Mouse (Mus musculus) frontal cortex, adult (tissue): Measurements from ENCODE around the gene Arhgef1.

Experiments used
- ATAC-seq: cut with Nextera tagmentation; 2 replicates; pipeline ENCODE4 v1.9.2; 2017; ENCODE audit warnings: mild to moderate bottlenecking, moderate library complexity, mixed read lengths; ENCODE audit not compliant: low TSS enrichment

Arhgef1 gene

DNA sequence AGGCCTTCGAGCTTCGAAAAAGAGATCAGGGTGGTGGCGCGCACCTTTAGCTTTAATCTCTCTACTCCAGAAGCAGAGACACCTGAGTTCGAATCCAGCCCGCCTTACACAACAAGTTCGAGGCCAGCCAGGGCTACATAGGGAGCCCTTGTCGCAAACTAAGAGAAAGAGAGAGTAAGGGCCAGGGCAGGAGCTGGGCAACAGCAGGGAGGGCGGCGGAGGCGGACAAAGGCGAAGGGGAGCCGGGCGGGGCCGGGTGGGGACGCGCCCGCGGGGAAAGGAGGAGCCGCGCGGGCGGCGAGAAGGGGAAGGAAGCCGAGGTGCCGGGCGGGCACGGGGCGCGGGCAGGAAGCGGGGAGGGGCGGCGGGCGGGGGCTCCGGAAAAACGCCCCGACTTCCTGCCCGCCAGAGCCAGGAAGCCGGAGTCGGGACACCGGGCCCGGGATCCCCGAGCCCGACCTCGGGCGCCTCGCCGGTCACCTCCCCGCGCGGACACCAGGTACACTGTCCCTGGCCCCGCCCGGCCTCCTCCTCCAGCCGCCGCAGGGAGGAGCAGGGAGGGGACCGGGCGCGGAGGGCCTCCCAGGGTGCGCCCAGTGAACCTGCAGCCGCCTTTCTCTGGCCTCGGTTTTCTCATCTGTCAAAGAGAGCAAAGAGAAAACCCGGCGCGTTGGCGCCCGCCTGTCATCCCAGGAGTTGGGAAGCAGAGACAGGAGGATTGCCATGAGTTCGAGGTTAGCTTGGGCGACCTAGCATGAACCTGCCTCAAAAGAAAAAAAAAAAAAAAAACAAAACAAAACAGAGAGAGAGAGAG, at the start of gene Arhgef1:
Gene Arhgef1, plus strand, starts transcription at position 283 of the 814 bp plus-strand sequence.
- ATAC-seq, result no peak

DNA sequence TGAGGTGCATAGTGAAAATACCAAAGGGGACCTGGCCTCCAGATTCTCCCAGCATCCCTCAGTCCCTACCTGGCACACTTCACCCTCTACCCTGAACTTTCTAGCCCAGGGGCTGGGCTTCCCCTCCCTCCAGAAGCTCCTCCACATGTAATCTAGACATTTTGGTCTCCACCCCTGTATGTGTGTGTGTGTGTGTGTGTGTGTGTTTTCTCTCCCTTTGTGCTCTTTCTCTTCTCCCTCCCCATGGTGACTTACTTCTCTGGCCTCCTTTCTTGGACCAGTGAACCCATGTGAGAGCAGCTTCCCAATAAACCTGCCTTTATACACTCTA, 49.5 kb upstream of the Arhgef1 start:
- no peak for ATAC-seq

GRCm38 (mm10) chr7:24853695-24854094, 49.0 kb upstream of the Arhgef1 start:
- ATAC-seq, result no peak

DNA sequence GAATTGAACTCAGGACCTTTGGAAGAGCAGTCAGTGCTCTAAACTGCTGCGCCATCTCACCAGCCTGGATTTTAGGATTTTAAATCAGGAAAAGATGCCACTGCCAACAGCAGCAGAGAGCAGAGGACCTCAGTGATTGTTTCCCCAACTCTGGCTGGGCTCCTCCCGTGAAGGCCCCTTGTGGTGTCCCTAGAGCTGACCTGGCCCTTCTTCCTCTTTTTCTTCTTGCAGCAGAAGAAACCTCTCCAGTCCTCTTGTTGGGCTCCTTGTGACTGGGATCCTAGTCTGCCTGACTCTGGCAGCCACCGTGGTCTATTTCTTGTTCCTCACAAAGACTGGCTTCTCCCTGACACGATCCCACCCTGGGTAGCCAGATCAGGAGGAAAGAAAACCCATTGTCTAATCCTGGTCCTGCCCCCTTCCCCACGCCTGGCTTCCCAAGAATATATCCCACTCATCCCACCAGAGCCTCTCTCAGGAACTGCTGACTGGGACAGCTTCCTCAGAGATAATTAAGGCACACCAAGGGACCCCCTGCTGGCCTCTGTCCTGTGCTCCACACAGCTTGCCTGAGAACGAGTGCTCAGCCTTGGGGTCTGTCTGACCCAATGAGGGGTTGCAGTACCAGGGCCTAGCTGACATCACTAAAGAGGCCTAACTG, 46.1 kb upstream of the Arhgef1 start:
- no peak for ATAC-seq

DNA sequence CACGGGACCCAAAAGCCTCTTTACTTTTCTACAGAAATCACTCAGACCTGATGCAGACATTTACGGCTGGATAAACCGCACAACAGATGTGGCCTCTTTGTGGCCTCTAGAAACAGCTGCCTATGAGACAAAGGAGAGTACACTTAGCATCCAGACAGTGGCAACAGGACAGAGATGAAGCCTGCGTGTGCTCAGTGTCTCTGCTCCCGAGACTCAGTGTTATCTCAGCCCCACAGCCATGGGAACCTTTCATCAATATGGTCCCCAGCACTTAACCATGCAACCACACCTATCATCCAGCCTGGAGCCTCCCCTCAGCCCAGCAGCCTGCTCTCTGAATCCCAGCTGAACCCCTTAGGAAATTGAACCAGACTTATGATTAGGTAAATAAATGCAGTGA, 43.5 kb upstream of the Arhgef1 start:
- no peak for ATAC-seq

DNA sequence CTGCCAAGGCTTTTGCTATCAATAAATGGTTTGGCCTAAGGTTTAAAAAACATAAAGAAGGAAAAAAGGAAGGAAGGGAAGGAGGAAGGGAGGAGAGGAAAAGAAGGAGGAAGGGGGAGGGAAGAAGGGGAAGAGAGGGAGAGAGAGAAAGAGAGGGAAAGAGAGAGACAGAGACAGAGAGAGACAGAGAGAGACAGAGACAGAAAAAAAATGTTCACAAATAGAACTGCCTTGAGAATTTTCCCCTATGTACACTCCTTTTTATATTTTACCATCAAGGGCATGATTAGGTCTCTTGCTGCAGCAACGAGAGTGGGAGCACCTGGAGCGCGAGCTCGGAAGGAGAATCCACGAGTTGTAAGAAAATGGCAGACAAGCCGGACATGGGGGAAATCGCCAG, 40.8 kb upstream of the Arhgef1 start, which contains the start of gene Gm9844:
Gene Gm9844, plus strand, starts transcription at position 301 of the 400 bp plus-strand sequence.
- no peak for ATAC-seq

DNA sequence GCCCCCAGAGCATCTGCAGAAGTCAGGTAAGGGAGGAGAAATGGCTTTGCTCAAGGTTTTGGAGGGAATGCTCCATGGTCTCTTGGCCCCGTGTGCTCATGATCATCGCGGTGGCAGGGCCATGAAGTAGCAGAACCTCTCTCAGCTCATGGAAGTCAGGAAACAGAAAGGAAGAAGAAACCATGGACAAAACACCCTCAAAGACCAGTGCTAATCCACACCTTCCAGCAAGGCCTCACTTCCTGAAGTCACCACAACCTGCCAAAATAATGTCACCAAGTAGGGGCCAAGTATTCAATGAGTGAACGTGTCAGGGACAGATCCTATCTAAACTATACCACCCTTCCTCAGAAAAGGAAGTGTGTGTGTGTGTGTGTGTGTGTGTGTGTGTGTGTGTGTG, 39.9 kb upstream of the Arhgef1 start:
- no peak for ATAC-seq

GRCm38 (mm10) chr7:24864156-24864555, 38.6 kb upstream of the Arhgef1 start:
- no peak for ATAC-seq

- ATAC-seq, result no peak
Observed at GRCm38 (mm10) chr7:24869080-24869479, 33.6 kb upstream of the Arhgef1 start.

GRCm38 (mm10) chr7:24869532-24870165, 33.1 kb upstream of the Arhgef1 start, which contains the start of the genes Lypd4 and Dmrtc2:
TSS of gene Lypd4 (minus strand) at chr7:24869941.
TSS of gene Dmrtc2 (plus strand) at chr7:24870057.
- no peak for ATAC-seq

DNA sequence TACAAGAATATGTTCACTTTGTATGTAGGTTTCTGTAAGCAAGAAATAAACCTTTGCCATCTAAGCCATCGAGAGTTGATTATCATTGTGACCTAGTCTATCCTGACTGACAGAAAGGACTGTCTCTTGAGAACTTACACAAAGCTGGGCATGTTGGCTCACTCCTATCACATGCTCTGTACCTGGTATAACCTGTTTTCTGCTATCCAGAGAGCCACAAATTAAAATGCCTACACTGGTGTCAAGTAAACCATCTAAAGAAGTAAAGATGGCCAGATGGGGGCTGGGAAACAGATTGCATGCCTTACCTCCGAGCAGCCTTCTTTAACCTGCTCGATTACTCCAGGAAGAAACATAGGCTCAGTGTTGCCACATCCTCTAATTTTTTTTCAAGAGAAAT, 25.1 kb upstream of the Arhgef1 start:
- ATAC-seq, result no peak

- no peak for ATAC-seq
Observed at GRCm38 (mm10) chr7:24879620-24880019, 23.1 kb upstream of the Arhgef1 start.

GRCm38 (mm10) chr7:24882416-24883199, 20.1 kb upstream of the Arhgef1 start:
- no peak for ATAC-seq

- ATAC-seq, result peak; percentile 92
Observed at GRCm38 (mm10) chr7:24883896-24884692, 18.6 kb upstream of the Arhgef1 start, which contains the start of gene Rps19. TSS of gene Rps19 (plus strand) at chr7:24884371.

- peak; percentile 0; the same call in 1 of the 2 replicates for ATAC-seq
Observed at GRCm38 (mm10) chr7:24884693-24885291, 17.9 kb upstream of the Arhgef1 start.

- ATAC-seq, result no peak
Observed at GRCm38 (mm10) chr7:24885468-24886307, 17.0 kb upstream of the Arhgef1 start.

DNA sequence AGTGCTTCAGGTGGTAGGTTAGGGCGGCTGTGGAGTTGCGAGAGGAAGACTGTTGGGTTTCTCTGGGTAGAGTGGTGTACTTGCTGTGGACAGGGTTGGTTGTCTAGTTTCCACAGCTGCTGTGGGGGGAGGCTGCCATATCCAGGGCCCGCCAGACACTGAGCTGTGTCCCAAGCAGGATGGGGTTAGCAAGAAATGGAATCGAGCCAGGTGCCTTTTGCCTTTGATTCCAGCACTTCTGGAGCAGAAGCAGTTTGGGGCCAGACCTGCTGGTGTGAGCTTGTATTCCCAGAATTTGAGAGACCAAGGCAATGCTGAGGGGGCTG, 16.4 kb upstream of the Arhgef1 start:
- no peak for ATAC-seq

DNA sequence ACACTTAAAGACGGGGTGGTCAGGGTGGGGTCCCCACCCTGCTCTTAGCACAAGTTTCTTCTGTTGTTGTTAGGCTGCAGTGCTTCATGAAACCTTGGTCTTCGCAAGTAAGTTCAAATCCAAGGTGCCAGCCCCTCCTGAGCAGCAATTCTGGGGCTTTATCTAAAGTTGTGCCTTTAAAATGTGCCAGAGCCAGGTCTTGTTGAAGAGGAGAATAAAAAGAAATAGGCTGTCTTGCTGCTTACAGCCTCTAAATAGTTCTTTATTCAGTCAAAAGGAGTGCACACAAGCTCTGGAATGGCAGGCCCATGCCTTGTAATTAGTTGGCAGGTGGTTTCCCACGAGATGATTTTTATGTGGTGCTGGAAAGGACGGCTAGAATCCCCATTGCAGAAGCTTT, 15.6 kb upstream of the Arhgef1 start:
- ATAC-seq, result no peak

DNA sequence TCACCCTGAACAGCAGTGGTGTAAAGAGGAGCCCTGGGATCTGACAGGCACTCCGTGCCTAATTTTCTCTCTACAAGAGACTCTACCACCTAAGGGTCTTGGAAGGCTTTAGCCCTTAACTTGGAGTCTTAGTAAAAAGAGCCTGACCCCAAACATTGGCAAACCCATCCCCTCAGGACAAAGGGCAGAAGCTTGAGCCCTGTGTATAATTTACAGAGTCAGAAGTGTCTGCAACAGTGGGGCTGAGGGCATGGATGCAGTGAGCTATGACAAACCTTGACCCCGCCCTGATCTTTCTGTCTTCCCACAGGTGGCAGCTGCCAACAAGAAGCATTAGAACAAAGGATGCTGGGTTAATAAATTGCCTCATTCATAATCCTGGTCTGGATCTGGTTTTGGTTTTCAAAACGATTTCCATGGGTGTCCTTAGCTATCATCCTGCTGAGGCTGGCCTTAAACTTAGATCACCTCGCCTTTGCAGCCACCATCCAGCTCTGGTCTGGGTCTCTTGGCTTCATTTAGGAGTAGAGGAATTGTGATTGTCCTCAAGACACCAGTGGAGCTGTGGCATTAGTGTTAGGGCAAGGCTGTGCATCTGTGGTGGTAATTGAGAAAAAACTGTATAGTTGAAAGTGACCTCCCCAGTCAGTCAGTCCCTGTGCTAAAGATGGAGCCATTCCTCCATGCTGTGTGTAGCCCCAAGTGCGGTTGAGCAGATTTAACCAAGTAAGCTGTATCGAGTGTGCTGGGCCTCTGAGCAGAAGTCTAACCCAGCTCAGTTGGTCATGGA, 13.1 kb upstream of the Arhgef1 start:
- no peak for ATAC-seq
